Mouse (Mus musculus) neural tube, embryonic 13.5 days (tissue): ENCODE results near the gene Tada2b. TPM values are rescaled to one million over a fixed set of nuclear protein-coding genes. Genes with fewer than 3 reads are reported as not detected.

Experiments used
- ATAC-seq: fragments of 200-750 bp; cut with Nextera tagmentation; 2 replicates; pipeline ENCODE4 v1.8.0; 2017; ENCODE audit warnings: low read depth, mild to moderate bottlenecking, moderate TSS enrichment, moderate library complexity
- H3K27ac ChIP-seq: fragments of 300-500 bp; sonication (generic); replicated peaks from 2 replicates; pipeline ENCODE4 v1.5.1; 2015; ENCODE audit warnings: moderate library complexity, mild to moderate bottlenecking, inconsistent platforms
- H3K27me3 ChIP-seq: fragments of 300-500 bp; sonication (generic); 2 replicates; pipeline ENCODE4 v1.6.1; 2015; ENCODE audit warnings: mild to moderate bottlenecking, inconsistent platforms
- H3K36me3 ChIP-seq: fragments of 300-500 bp; sonication (generic); 2 replicates; pipeline ENCODE4 v1.6.1; 2015; ENCODE audit warnings: mild to moderate bottlenecking, inconsistent platforms
- H3K4me1 ChIP-seq: fragments of 300-500 bp; sonication (generic); replicated peaks from 2 replicates; pipeline ENCODE4 v1.6.1; 2015; ENCODE audit warnings: inconsistent platforms
- H3K4me2 ChIP-seq: fragments of 300-500 bp; sonication (generic); 2 replicates; pipeline ENCODE4 v1.6.1; 2015; ENCODE audit warnings: inconsistent platforms, mild to moderate bottlenecking, moderate library complexity
- H3K4me3 ChIP-seq: fragments of 300-500 bp; sonication (generic); 2 replicates; pipeline ENCODE4 v1.5.1; 2015; ENCODE audit warnings: mild to moderate bottlenecking, inconsistent platforms
- H3K9ac ChIP-seq: fragments of 300-500 bp; sonication (generic); 2 replicates; pipeline ENCODE4 v1.6.1; 2015; ENCODE audit warnings: moderate library complexity, mild to moderate bottlenecking, inconsistent platforms
- H3K9me3 ChIP-seq: fragments of 300-500 bp; sonication (generic); 2 replicates; pipeline ENCODE4 v1.6.1; 2016; ENCODE audit warnings: inconsistent platforms
- WGBS: fragments of 180-500 bp; shearing (Covaris S2); methylation state at CpG from one replicate; pipeline ENCODE4 v1.1.7; 2015; 5-methylcytosine and 5-hydroxymethylcytosine counted together
- polyA plus RNA-seq: library from polyadenylated mRNA; unstranded; fragments of >200 nt; fragmentation: Nextera tagmentation; extraction: Ambion mirVana; gene quantifications from 2 replicates; pipeline ENCODE4 v1.2.1, GENCODE M21; 2015

Tada2b gene
- polyA plus RNA-seq = 2.8 and 3.0 TPM in 2 replicates

GRCm38 (mm10) chr5:36484171-36484990 lies at the start of gene Tada2b, which contains the start of gene Ccdc96:
Gene Tada2b (minus strand): TSS chr5:36484285.
Gene Ccdc96 (plus strand): TSS chr5:36484588.
- WGBS = under 1% methylated on average over 93 of the region's 97 CpGs
- peak; percentile 98 for ATAC-seq

GRCm38 (mm10) chr5:36530129-36530751 lies 46.2 kb upstream of the Tada2b start:
- Histone ChIP-seq H3K27ac (peak overlapping the region; percentile 89), H3K4me1 (peaks cover 38% of the 10 kb centered on the region), H3K27me3 (no peaks in the 10 kb centered on the region), H3K9ac (peak overlapping the region; percentile 95), H3K36me3 (0 out of 2 replicates have a peak, but pooled peaks cover 5% of the 10 kb centered on the region), H3K4me3 (peak overlapping the region; percentile 94), H3K9me3 (no peaks in the 10 kb centered on the region), H3K4me2 (peak overlapping the region; percentile 89)
- WGBS = under 1% methylated on average over 28 of the region's 28 CpGs
- ATAC-seq = peak; percentile 96

More at GRCm38 (mm10) chr5:36484171-36484990, at the start of gene Tada2b, which contains the start of gene Ccdc96:
- H3K27me3 ChIP-seq = peaks cover 5% of the 10 kb centered on the region
- peak within 1 kb of the TSS; percentile 97 for H3K4me2 ChIP-seq
- H3K9ac ChIP-seq = peak within 1 kb of the TSS; percentile 96
- H3K4me1 ChIP-seq = peaks cover 57% of the 10 kb centered on the region
- no peaks in the 10 kb centered on the region for H3K9me3 ChIP-seq
- peak within 1 kb of the TSS; percentile 87 for H3K27ac ChIP-seq
- H3K4me3 ChIP-seq = peak within 1 kb of the TSS; percentile 92
- H3K36me3 ChIP-seq = no peaks in the 10 kb centered on the region

GRCm38 (mm10) chr5:36529698-36530097 lies 45.6 kb upstream of the Tada2b start:
- Histone ChIP-seq H3K9ac (peak overlapping the region; percentile 95), H3K4me3 (peak overlapping the region; percentile 94), H3K4me1 (peaks cover 38% of the 10 kb centered on the region), H3K4me2 (peak overlapping the region; percentile 89), H3K27ac (peak overlapping the region; percentile 89), H3K9me3 (no peaks in the 10 kb centered on the region), H3K36me3 (peaks cover 8% of the 10 kb centered on the region; the same call in 1 of the 2 replicates), H3K27me3 (no peaks in the 10 kb centered on the region)
- WGBS = 11% methylated on average over 5 of the region's 5 CpGs
- no peak; the same call in 1 of the 2 replicates for ATAC-seq

GRCm38 (mm10) chr5:36526921-36527320 lies 42.8 kb upstream of the Tada2b start:
- no peaks in the 10 kb centered on the region for H3K27me3 ChIP-seq
- WGBS = 93% methylated on average over 2 of the region's 2 CpGs
- no peak for ATAC-seq
- no peak overlapping the region for H3K9ac ChIP-seq
- peaks cover 33% of the 10 kb centered on the region for H3K36me3 ChIP-seq
- no peaks in the 10 kb centered on the region for H3K9me3 ChIP-seq
- peaks cover 38% of the 10 kb centered on the region for H3K4me1 ChIP-seq
- H3K27ac ChIP-seq = no peak overlapping the region
- H3K4me2 ChIP-seq = no peak overlapping the region
- H3K4me3 ChIP-seq = no peak overlapping the region

- Histone ChIP-seq H3K9ac (no peak overlapping the region), H3K27me3 (no peaks in the 10 kb centered on the region), H3K4me1 (peaks cover 38% of the 10 kb centered on the region), H3K9me3 (no peaks in the 10 kb centered on the region), H3K4me3 (no peak overlapping the region), H3K4me2 (no peak overlapping the region), H3K27ac (no peak overlapping the region), H3K36me3 (peaks cover 39% of the 10 kb centered on the region)
- no peak for ATAC-seq
- WGBS = 82% methylated on average over 5 of the region's 5 CpGs
Observed at GRCm38 (mm10) chr5:36526274-36526673, 42.2 kb upstream of the Tada2b start.

- no peak overlapping the region for H3K4me3 ChIP-seq
- no peaks in the 10 kb centered on the region for H3K27me3 ChIP-seq
- no peak for ATAC-seq
- H3K4me2 ChIP-seq = no peak overlapping the region
- no peak overlapping the region for H3K9ac ChIP-seq
- peaks cover 33% of the 10 kb centered on the region for H3K4me1 ChIP-seq
- no peak overlapping the region for H3K27ac ChIP-seq
- peaks cover 48% of the 10 kb centered on the region for H3K36me3 ChIP-seq
- WGBS = 75% methylated on average over 2 of the region's 2 CpGs
- no peaks in the 10 kb centered on the region for H3K9me3 ChIP-seq
Observed at GRCm38 (mm10) chr5:36525216-36525615, 41.1 kb upstream of the Tada2b start.

- ATAC-seq = no peak
- WGBS = 89% methylated on average over 5 of the region's 5 CpGs
- H3K27ac ChIP-seq = no peak overlapping the region
- H3K27me3 ChIP-seq = no peaks in the 10 kb centered on the region
- H3K4me2 ChIP-seq = no peak overlapping the region
- H3K4me3 ChIP-seq = no peak overlapping the region
- peaks cover 67% of the 10 kb centered on the region for H3K36me3 ChIP-seq
- H3K4me1 ChIP-seq = peaks cover 16% of the 10 kb centered on the region
- H3K9me3 ChIP-seq = no peaks in the 10 kb centered on the region
- H3K9ac ChIP-seq = no peak overlapping the region
Observed at GRCm38 (mm10) chr5:36523219-36523703, 39.2 kb upstream of the Tada2b start.

GRCm38 (mm10) chr5:36522782-36523181 lies 38.7 kb upstream of the Tada2b start:
- Histone ChIP-seq H3K9ac (no peak overlapping the region), H3K4me3 (no peak overlapping the region), H3K36me3 (peaks cover 72% of the 10 kb centered on the region), H3K27ac (no peak overlapping the region), H3K4me1 (peaks cover 11% of the 10 kb centered on the region), H3K4me2 (no peak overlapping the region), H3K27me3 (no peaks in the 10 kb centered on the region), H3K9me3 (no peaks in the 10 kb centered on the region)
- WGBS = 73% methylated on average over 2 of the region's 2 CpGs
- ATAC-seq = no peak

- no peaks in the 10 kb centered on the region for H3K27me3 ChIP-seq
- H3K9ac ChIP-seq = no peak overlapping the region
- no peak overlapping the region for H3K4me3 ChIP-seq
- no peak overlapping the region for H3K27ac ChIP-seq
- WGBS = 72% methylated on average over 3 of the region's 3 CpGs
- no peaks in the 10 kb centered on the region for H3K4me1 ChIP-seq
- H3K36me3 ChIP-seq = peaks cover 91% of the 10 kb centered on the region
- ATAC-seq = no peak
- H3K9me3 ChIP-seq = no peaks in the 10 kb centered on the region
- H3K4me2 ChIP-seq = no peak overlapping the region
Observed at GRCm38 (mm10) chr5:36519751-36520150, 35.7 kb upstream of the Tada2b start.

- Histone ChIP-seq H3K27ac (no peak overlapping the region), H3K27me3 (no peaks in the 10 kb centered on the region), H3K4me2 (no peak overlapping the region), H3K9ac (no peak overlapping the region), H3K4me3 (no peak overlapping the region), H3K9me3 (no peaks in the 10 kb centered on the region), H3K36me3 (peaks cover 88% of the 10 kb centered on the region), H3K4me1 (no peaks in the 10 kb centered on the region)
- 82% methylated on average over 3 of the region's 3 CpGs for WGBS
- ATAC-seq = no peak
Observed at GRCm38 (mm10) chr5:36517596-36517995, 33.5 kb upstream of the Tada2b start.

- Histone ChIP-seq H3K4me3 (no peak overlapping the region), H3K9me3 (no peaks in the 10 kb centered on the region), H3K4me2 (no peak overlapping the region), H3K4me1 (no peaks in the 10 kb centered on the region), H3K27ac (no peak overlapping the region), H3K9ac (no peak overlapping the region), H3K27me3 (no peaks in the 10 kb centered on the region), H3K36me3 (peaks cover 90% of the 10 kb centered on the region)
- 89% methylated on average over 5 of the region's 5 CpGs for WGBS
- no peak for ATAC-seq
Observed at GRCm38 (mm10) chr5:36515558-36515957, 31.5 kb upstream of the Tada2b start.

GRCm38 (mm10) chr5:36515126-36515525 lies 31.0 kb upstream of the Tada2b start:
- peaks cover 90% of the 10 kb centered on the region for H3K36me3 ChIP-seq
- H3K4me3 ChIP-seq = no peak overlapping the region
- no peak overlapping the region for H3K4me2 ChIP-seq
- H3K27ac ChIP-seq = no peak overlapping the region
- no peak overlapping the region for H3K9ac ChIP-seq
- 94% methylated on average over 1 of the region's 1 CpGs for WGBS
- no peak for ATAC-seq
- no peaks in the 10 kb centered on the region for H3K4me1 ChIP-seq
- H3K27me3 ChIP-seq = no peaks in the 10 kb centered on the region
- no peaks in the 10 kb centered on the region for H3K9me3 ChIP-seq
